Mouse (Mus musculus) liver (tissue): ENCODE measurements around the gene Hip1r.

ENCODE experiments used
- DNase-seq: peaks from one replicate; pipeline ENCODE4 v3.0.0-alpha.2; 2020; ENCODE audit warnings: mixed read lengths

The Hip1r gene

DNA sequence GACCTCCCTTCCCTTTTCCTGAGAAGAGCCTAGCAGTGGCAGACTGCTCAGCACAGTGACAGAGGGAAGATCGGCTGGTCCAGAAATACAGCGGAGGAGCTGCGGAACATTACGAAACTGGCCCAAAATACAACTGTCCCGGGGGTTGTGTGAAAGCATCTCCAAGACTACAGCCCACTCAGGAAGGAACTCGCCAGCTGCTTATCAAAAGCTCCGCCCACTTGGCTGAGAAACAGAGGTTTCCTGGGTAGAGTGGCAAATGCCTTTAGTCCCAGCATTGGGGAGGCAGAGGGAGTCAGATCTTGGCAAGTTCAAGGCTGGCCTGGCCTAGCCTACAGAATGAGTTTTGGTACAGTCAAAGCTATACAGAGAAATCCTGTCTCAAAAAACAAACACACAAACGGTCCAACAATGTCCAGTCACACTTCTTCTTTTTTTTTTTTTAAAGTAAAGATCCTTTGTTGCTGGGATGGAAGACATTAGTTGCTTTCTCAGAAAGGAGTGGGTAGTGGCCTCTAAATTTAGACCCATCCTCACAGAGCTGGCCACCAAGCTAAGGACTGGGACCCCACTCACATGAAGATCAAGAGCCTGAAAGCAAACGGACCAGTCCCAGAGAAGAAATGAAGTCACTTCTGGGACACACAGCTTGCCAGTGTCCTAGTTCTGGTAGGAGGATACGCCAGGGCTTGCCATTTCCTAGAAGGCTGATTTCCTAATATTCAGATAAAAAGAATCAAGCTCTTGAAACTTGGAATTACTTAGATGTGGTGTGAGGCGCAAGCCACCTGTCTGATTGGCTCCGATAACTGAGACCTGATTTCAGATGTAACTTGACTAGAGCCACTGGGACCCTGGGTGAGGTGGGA is 46.2 kb downstream of the Hip1r start:
- peak; percentile 75 for DNase-seq

DNA sequence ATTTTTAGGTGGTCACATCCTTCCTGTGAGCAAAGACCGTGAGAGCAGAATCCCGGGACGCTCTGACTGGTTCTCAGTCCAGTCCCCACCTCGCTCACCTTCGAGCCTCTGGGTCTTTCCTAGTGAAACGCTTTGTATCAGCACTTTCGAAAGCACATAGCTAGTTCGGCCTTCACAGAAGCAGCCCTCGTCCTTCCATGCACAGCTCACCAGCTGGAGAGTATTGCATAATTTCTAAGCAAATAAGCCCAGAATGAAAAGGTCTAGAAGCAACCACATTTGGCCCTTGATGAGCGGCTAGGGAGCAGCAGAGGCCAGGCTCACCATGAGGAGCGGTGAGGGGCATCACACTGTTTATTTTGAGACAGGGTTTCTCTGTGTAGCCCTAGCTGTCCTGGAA is 47.7 kb downstream of the Hip1r start:
- no peak for DNase-seq

DNA sequence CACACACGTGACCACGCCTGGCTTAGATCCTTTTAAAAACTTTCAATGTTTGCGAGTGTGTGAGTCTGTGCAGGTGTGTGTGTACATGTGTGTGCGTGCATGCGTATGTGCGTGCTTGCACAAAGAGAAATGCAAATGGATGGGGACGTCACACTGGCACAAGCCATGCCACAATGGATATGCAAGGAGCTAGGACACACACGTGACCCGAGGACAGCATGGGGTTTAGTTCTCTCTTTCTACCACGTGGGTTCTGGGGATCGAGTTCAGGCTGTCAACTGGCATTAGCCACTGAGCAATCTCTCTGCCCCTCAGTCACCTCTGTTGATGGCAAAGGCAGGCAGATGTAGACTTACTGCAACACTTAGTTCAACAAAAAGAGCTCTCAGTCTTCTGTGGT is 48.3 kb downstream of the Hip1r start:
- no peak for DNase-seq

DNA sequence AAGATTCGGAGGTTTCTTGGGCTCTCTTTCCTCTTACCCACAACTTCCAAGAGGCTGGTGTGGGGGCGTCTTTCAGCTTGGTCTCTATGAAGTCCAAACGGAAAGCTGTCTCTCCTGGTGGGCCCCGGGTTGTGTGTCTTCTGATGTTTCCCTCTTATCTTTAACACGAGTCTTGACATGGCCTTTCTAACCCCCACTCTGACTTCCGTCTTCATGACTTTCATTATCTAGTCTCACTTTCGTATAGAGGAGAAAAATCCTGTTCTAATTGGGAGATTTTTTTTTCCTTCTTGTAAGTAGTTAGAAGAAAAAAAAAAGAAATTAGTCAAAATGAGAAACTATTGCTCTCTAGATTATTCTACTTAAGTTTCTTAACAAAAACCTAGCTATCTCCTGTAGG is 48.9 kb downstream of the Hip1r start:
- no peak for DNase-seq

DNA sequence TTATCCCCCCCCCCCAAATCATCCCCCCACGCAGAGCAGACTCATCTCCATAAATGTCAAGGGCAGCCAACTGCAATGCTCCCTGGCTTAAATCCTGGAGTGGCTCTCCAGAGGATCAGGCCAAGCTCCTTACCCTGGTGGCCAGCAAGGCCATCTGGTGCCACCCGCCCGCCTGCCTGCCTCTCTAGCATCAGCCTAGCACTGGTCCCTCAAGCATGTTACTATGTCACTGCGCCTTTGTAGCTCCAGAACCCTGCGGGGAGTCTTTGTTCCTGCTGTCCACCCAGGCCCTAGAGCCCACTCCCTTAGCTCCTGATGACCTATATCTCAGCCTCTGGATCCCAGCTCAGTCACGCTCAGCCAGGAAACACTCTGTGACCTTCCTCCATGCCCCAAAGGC is 51.2 kb downstream of the Hip1r start:
- DNase-seq: no peak

DNA sequence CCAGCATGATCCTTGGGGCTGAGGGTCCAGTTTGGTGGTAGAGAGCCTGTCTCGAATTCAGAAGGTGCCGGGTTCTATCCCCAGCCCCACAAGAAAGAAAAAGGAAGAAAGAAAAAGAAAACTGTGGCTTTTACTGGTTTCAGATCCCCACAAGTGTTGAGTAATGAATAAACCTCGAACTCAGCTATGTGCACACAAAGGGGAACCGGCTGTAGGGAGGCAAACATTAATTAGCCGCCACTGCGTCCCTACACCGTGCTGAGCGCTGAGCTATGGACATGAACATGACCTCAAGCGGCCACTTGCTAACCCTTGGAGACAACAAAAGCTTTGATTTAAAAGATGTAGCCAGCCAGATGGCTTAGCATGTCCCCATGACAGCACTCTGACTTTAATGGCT is 51.7 kb downstream of the Hip1r start:
- no peak for DNase-seq

DNA sequence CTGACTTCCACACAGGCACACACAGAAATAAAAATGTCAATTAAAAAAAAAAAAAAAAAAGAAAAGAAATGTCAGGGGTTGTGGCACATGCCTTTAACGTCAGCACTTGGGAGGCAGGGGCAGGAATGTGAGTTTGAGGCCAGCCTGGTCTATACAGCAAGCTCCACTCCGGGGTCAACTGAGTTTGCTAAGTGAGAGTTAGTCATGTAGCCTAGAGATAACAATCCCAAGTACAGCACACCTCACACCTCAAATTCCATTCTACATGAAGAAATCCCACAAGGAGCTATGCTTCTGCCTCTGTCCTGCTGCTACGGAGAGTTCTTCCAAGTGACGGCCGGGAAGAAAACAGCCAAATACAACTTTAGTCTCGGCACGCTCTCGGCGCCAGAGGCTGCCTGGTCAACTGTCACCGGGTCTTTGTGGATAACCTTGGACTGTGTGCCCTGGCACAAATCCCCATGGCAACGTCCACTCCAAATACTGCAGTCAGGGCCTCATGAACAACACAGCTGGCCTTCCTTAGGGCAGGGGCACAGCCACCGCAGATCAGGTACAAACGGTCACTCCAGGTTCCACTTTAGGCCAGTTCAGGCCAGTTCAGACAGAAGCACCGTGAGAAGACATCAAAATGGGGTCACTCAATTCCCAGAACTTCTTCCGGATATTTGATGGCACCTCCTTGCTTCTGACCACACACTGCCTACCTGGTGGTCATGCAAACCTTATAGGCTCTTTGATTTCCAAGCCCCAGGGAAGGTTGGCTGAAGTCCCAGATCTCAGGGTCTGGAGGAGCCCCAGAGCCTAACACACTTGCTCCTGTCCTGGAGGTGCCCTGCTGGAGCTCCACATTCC is 52.4 kb downstream of the Hip1r start:
- DNase-seq: no peak

DNA sequence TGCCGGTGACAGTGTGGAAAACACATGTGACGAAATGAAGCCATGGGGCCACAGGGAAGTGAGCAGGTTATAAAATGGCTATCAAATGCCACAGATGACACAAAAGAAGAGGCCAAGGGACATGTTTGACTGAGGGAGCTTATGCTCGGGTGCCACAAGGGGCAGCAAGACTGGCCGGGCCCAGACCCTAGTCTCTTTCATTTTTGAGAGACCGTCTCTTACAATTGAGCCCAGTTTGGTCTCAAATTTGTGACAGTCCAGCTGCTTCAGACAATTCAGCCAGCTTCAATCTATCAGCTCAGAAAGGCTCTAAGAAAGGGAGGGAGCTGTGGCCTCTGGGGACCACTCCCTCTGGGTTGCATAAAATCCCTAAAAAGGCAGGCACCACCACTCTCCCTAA is 53.1 kb downstream of the Hip1r start:
- DNase-seq: no peak

DNA sequence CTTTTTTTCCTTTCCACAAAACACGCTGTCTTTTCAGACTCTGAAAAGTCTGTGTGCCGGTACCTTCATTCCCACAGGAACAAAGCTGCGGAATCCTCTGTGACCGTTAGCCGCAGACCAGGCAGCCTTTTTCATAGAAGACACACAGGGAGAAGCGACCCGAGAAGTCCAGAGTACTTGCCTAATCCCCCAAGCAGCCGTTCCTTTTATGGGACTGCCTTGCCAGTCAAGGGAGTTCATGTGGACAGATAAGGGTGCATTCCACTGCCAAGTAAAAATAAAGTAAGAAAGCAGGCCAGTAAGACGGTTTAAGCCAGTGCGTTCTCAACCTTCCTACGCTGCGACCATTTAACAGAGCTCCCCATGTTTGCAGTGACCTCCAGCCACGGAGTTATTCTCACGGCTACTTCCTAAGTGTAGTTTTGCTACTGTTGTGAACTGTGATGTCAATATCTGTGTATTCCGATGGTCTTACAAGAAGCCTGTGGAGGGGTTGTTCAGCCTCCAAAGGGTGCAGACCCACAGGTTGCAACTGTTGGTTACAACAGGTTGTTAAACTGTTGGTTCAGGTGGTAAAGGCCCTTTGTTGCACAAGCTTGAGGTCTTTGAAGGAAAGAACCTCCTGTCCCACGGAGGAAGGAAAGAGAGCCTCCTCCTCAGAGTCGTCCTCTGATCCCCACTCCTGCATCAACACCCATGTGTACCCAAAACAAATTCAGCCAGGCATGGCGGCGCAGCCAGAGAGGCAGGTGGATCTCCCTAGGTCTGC is 54.5 kb downstream of the Hip1r start:
- DNase-seq: no peak

DNA sequence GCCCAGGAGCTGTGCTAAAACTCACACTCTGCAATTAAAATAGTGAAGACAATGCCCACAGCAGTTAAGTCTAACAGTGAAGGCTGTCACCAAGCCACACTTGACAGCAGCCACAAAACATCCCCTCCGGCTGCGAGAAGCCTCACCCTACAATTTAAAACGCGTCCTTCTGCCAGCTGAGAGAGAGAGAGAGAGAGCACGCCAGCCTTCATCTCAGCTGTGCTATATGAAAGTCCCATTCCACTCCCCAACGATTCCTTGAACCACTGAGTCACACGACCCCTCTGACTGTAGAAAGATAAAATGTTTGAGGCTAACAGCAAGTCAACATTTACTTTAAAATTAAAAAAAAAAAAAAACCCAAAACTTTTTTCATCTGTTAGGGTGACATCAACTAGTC is 55.3 kb downstream of the Hip1r start:
- DNase-seq: no peak

DNA sequence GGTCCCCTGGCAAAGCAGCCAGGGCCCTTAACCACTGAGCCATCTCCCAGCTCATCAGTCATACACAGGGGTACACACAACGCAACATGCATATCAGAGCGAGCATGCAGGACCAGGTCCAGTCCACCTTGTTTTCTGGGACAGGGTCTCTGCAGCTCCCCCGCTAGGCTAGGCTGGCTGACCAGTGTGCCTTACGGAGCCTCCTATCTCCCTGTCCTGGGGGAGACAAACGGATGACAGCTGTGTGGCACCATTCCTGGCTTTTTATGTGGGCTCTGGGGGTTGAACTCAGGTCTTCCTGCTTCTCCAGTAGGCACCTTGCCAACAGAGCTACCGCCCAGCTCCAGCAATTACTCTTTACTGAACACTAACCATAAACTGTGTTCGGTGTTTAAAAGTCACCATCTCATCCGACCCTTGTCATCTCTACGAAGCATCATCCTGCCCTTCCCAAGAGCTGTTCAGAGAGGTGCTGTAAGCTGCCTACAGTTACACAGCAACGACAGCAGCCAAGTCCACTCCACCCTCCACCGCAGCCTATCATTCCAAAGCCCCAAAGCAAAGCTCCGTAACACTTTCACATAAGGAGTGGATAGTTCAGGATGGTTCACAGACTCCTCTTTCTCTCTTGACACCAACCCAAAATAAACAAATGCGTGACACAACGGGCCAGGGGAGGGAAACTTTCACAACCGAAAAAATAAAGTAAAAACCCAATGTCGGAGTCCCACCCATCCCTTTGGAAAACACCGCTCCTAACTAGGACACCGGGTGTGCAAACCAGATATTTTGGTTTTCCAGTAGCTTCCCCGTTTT is 56.0 kb downstream of the Hip1r start:
- DNase-seq: no peak

DNA sequence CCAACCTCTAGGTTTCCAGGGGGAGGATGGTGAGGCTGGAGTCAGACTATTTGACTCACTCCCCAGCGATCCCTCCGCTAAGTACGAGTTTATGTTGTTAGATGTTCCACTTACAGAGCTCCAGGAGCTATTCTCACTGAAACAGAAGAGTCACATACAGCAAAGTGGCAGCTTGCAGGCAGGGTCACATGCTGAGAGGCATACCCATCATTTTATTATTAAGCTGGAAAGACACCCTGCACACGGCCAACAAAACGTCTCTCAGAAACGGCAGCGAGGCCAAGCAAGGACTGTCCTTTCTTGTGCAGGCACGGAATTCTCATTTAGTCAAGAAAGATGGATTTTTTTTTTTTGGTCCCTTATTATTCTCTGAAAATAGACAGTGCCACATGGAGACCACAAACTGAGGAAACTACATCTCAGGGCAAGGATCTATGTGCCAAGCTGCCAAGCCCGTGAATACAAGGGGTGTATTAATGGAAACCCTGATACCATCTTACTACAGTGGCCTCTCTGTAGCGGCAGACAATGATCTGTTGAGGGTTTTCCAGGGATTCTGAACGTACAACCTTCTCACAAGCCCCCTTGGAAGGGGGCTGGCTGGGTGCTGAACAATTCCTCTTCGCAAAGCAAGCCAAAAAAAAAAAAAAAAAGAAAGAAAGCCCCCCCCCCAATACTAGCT is 57.1 kb downstream of the Hip1r start:
- DNase-seq: no peak

DNA sequence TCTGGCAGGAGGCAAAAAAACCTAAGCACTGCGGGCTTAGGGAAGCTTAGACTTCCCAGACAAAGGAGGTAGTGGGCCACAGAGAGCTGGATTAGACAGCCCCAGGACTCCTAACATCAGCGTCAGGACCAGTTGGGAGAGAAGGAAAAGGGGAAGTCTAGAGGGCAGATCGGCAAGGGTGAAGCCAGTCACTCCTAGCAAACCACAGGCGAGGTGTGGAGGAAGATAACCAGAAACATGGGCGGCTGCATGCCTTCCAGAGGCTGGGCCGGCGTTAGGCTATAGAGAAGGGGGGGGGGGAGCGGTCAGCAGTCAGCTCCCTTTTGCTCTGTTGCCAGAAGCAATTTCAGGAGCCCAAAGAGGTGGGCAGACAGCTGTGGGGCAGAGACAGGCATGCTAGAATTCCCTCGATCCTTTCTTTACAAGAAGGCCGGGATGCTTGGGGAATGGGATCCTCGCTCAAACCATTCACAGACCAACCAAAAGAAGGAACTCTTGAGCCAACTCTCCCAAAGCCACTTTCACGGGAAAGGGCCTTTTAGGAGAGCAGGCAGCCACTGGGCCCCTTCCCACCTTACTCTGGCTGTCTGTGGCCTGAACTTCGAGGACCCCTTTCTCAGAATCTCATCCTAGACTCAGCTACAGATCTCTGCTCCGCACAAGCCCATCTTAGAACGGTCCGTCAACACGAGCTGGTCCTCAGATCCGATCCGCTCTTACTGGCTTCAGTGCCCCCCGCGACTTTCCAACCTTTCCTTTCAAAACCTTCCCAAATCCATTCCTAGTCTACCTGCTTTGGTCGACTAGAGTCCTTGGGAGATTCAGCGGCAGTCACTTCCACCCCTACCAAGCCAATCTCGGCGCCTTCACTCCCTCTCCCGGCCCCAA is 57.9 kb downstream of the Hip1r start:
- DNase-seq: peak; percentile 83

DNA sequence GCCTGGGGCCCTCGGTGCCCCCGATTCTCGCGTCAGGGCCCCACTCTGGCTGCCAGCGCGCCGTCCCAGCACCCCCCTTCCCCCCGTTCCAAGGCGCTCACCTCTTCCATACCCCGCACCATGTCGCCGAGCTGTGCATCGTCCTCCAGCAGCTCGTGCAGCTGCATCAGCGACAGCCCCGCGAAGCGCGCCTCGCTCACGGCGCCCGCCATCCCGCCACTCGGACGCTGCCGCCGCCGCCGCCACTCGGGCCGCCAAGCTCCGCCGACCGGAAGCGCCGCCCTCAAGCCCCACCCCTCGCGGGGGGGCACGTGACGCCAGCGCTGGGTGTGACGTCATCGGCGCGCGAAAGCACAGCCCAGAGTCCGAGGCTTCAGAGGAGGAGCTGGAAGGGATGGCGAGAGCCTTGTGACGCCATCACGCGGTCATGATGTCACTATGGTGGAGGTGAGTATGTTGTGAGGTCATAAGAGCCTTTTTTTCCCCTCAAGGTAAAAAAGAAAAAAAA is 58.6 kb downstream of the Hip1r start, which contains the start of gene Vps37b:
Gene Vps37b (minus strand): TSS at position 270 of the 508 bp plus-strand sequence.
- DNase-seq: peak; percentile 93

DNA sequence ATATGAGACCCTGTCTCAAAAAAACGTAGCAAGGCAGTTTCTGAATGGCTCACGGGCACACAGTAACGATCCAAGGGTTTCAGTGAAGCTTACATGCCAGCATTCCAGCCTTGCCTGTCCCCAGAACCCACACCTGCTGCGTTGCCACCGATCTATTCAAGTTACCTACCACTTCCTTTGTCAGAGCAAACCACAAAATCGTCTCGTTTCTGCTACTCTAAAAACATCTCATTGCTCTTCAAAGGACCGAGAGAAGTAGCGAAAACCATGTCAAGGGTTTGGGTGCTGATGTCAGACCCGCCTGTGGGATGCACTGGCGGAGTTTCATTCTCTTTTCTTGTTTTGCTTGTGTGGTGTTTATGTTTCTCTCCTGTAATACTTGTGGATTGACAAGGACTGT is 61.0 kb downstream of the Hip1r start:
- DNase-seq: no peak

DNA sequence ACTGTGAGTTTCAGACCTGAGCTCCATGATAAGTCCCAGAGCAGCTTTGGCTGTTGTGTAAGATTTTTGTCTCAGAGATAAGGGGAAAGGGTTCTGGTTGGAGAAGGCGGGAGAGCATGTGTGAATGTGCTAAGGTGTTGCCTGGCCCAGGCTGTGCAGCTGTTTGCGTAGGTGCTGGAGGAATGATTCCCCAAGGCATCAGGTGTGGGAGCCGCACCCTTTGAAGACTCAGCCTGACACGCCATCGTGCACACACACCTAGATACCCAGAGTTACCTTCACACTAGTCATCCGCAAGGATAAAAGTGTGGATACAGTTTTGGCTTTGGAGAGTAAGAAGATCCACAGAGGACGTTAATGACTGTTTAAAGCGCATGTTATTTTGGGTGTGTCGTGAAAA is 62.0 kb downstream of the Hip1r start:
- DNase-seq: no peak

DNA sequence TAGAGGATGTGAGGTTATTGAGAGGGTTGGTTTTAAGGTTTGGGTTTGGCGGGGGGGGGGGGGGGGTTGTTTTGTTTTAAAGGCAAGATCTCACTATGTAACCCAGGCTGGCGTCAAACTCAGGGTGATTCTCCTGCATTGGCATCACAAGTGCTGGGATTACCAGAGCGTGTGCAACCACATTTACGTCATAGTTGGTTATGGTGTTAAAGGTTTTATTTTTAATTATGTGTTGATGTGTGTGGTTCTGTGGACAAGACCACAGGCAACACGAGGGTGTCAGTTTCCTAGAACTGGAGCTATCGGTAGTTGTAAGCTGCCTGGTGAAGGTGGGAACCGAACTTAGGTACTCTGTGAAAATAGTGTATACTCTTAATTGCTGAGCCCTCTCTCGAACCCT is 62.4 kb downstream of the Hip1r start:
- DNase-seq: no peak

DNA sequence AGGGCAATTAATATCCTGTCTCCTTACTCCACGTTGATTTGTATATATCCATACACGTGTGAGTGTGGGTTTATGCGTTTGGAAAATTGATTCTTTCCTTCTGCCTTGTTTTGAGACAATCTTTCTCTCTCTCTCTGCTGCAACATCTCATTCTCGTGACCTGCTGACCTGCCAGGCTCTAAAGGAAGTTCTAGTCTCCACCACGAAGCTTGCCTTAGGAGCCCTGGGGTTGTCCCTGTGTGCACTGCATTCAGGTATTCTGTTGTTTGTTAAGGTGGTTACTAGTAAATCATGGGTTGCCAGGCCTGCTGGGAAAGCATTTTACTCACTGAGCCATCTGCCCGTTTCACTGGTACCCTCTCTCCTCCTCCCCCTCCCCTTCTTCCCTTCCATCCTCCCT is 62.9 kb downstream of the Hip1r start:
- no peak for DNase-seq

DNA sequence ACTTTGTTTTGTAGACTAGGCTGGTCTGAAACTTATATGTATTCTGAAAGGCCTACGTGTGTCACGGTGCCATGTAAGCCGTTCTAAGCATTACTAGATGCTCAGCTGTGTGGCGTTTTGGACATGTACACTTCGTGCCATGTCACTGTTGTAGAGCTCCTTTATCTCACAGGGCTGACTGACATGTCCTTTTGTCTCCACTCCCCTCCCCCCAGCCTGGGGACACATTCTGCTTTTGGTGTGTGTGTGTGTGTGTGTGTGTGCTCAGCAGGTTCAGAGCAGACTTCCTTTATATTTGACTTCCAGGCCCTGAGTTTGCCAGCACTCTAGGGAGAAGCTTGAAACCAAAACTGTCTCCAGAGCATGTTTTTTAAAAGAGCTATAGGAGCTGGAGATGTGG is 63.4 kb downstream of the Hip1r start:
- peak; percentile 48 for DNase-seq

DNA sequence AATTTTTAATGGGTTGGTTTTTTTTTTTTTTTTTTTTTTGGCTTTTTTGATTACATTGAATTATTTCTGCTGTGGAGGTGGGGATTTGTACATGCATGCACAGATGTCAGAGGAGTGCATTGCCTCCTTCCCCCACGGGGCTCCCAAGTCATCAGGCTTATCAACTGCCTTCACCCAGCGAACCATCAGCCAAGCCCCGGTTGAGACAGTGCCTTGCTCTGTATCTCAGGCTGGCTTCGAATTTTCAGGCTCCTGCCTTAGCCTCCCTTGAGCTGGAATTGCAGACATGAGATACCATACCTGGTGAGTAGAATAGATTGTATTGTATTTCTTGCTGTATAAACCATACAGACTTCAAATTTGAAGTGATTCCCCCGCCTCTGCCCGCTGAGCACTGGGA is 66.2 kb downstream of the Hip1r start:
- peak; percentile 40 for DNase-seq
